Comparison of ENCODE assay signal across 25 mouse cellular contexts in the genomic region with DNA sequence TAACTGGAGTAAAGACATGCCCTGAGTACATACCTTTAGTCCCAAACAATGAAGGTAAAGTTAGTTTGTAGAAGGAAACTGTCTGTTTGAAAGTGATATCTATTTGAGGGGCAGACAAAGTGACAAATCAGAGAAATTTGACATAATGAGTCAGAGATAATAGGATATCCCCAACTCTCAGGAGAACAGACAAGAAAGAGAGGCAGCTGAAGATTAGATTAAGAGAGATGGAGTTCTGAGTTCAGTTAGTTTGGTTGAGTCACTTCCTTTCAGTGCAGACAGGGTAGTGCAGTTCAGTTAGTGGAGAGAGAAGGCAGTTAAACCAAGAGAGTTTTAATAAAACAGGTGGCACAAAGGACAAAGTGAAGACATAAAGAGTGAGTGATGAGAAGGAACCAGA.
"Had no signal": no experiment of that assay in that cellular context is flagged by ENCODE, and none has a peak within 500 bp of the region (broad histone marks: within the 10 kb centered on the region; RNA-seq: fewer than 3 reads in every experiment).

No protein-coding gene starts in this region.

- H3K27ac ChIP-seq: embryonic facial prominence, embryonic 10.5 days; embryonic facial prominence, embryonic 12.5 days; embryonic facial prominence, embryonic 13.5 days; embryonic facial prominence, embryonic 15.5 days; forebrain, embryonic 10.5 days; forebrain, embryonic 12.5 days; forebrain, embryonic 13.5 days; forebrain, embryonic 15.5 days; gastrocnemius, adult 2 months; heart, adult 2 months; heart, embryonic 10.5 days had no signal

- H3K9me3 ChIP-seq: embryonic facial prominence, embryonic 10.5 days; embryonic facial prominence, embryonic 12.5 days; embryonic facial prominence, embryonic 13.5 days; embryonic facial prominence, embryonic 15.5 days; forebrain, embryonic 10.5 days; forebrain, embryonic 12.5 days; forebrain, embryonic 13.5 days; forebrain, embryonic 15.5 days; heart, embryonic 10.5 days had no signal

- H3K4me1 ChIP-seq: embryonic facial prominence, embryonic 10.5 days; embryonic facial prominence, embryonic 12.5 days; embryonic facial prominence, embryonic 13.5 days; embryonic facial prominence, embryonic 15.5 days; forebrain, embryonic 10.5 days; forebrain, embryonic 12.5 days; forebrain, embryonic 13.5 days; forebrain, embryonic 15.5 days; heart, embryonic 10.5 days had no signal

- DNase-seq: cerebellum, adult 9-11 months; cerebellum, postnatal 10 days; cerebellum, postnatal 14 days; cerebellum, postnatal 25 days; cerebellum, postnatal 36 days; embryo, embryonic 11 days; forebrain, postnatal 0 days; gastrocnemius, adult 2 months; gastrocnemius, postnatal 10 days; gastrocnemius, postnatal 14 days; gastrocnemius, postnatal 25 days; gastrocnemius, postnatal 36 days; heart, adult 11 months; heart, adult 18-20 months; heart, adult 2 months had no signal

- H3K27me3 ChIP-seq: embryonic facial prominence, embryonic 12.5 days; embryonic facial prominence, embryonic 13.5 days; embryonic facial prominence, embryonic 15.5 days; forebrain, embryonic 12.5 days; forebrain, embryonic 13.5 days; forebrain, embryonic 15.5 days had no signal

- H3K4me3 ChIP-seq: embryonic facial prominence, embryonic 10.5 days; embryonic facial prominence, embryonic 12.5 days; embryonic facial prominence, embryonic 13.5 days; embryonic facial prominence, embryonic 15.5 days; erythroblast, embryonic 14.5 days; forebrain, embryonic 10.5 days; forebrain, embryonic 12.5 days; forebrain, embryonic 13.5 days; forebrain, embryonic 15.5 days; gastrocnemius, adult 2 months; heart, adult 2 months; heart, embryonic 10.5 days had no signal

- H3K9ac ChIP-seq: embryonic facial prominence, embryonic 12.5 days; embryonic facial prominence, embryonic 13.5 days; embryonic facial prominence, embryonic 15.5 days; forebrain, embryonic 12.5 days; forebrain, embryonic 13.5 days; forebrain, embryonic 15.5 days; forebrain, postnatal 0 days had no signal

- H3K36me3 ChIP-seq: embryonic facial prominence, embryonic 10.5 days; embryonic facial prominence, embryonic 12.5 days; embryonic facial prominence, embryonic 13.5 days; embryonic facial prominence, embryonic 15.5 days; forebrain, embryonic 10.5 days; forebrain, embryonic 12.5 days; forebrain, embryonic 15.5 days; heart, embryonic 10.5 days had no signal
